Mouse (Mus musculus) bone marrow macrophage, adult 2 months (primary cell): ENCODE data around the gene Mertk.

Source experiments
- CTCF ChIP-seq: IDR thresholded peaks from 2 replicates; pipeline ENCODE4 v1.5.1; 2012; ENCODE audit warnings: low read depth, mild to moderate bottlenecking, low read length, moderate library complexity
- POLR2A ChIP-seq: IDR thresholded peaks from 2 replicates; pipeline ENCODE4 v1.6.1; 2012; ENCODE audit warnings: mild to moderate bottlenecking, low read depth, low read length, borderline replicate concordance

GRCm38 (mm10) chr2:128731951-128732350, 33.2 kb downstream of the Mertk start:
- no peak for TF ChIP-seq POLR2A
- no peak for TF ChIP-seq CTCF
